Mouse (Mus musculus): ENCODE data around the gene Abca3. TPM values are rescaled to one million over a fixed set of nuclear protein-coding genes. Genes with fewer than 3 reads are reported as not detected.
"Not testable (repeated sequence)": the region's sequence is repeated elsewhere in the genome, so short reads cannot be mapped to it uniquely, and the experiment has no call there.

The Abca3 gene
- polyA plus RNA-seq, 1 experiment from 2014 or later, result 14.5 TPM

GRCm38 (mm10) chr17:24455523-24456206 lies 103.9 kb downstream of the Abca3 start:
- DNase-seq (ENCODE audit: low spot score); H3K27me3 ChIP-seq (replicated peaks; ENCODE audit: control insufficient read depth, insufficient read depth, low read length); ATAC-seq; H3K4me1 ChIP-seq (ENCODE audit: control insufficient read depth, insufficient read depth, low read length); H3K4me3 ChIP-seq (ENCODE audit: low read depth, low read length); H3K27ac ChIP-seq (ENCODE audit: low read depth, low read length); H3K36me3 ChIP-seq (ENCODE audit: control insufficient read depth, insufficient read depth, low read length); H3K9me3 ChIP-seq (replicated peaks; ENCODE audit: control insufficient read depth, low read length); H3K9ac ChIP-seq (ENCODE audit: low read length): not testable (repeated sequence)
- peak overlapping the region; percentile 82; the same call in 1 of the 2 replicates for H3K4me2 ChIP-seq (ENCODE audit: low read length)
- 49% methylated on average over 10 of the region's 10 CpGs for WGBS

Small RNAs within 50 kb of the gene (microRNA-seq; reads per million reads assigned to microRNA genes)
- not detected for gene Gm24427

Other genes with a start within 250 kb of the Abca3 start
- 42.6 and 59.0 TPM in 2 replicates for gene Pdpk1, start 201.0 kb upstream of the Abca3 start, polyA plus RNA-seq (2014; fragmentation: Nextera tagmentation; extraction: Ambion mirVana)
- gene Amdhd2, start 188.2 kb upstream of the Abca3 start, polyA plus RNA-seq (2014; fragmentation: Nextera tagmentation; extraction: Ambion mirVana), result 28.4 and 29.6 TPM in 2 replicates
- 1,021 and 1,033 TPM in 2 replicates for gene Atp6v0c, start 182.2 kb upstream of the Abca3 start, polyA plus RNA-seq (2014; fragmentation: Nextera tagmentation; extraction: Ambion mirVana)
- 10.5 and 15.0 TPM in 2 replicates for gene Tbc1d24, start 146.4 kb upstream of the Abca3 start, polyA plus RNA-seq (2014; fragmentation: Nextera tagmentation; extraction: Ambion mirVana)
- 2.6 and 3.0 TPM in 2 replicates for gene Ntn3, start 142.4 kb upstream of the Abca3 start, polyA plus RNA-seq (2014; fragmentation: Nextera tagmentation; extraction: Ambion mirVana)
- gene Tedc2, start 131.1 kb upstream of the Abca3 start, polyA plus RNA-seq (2014; fragmentation: Nextera tagmentation; extraction: Ambion mirVana), result 11.0 and 12.5 TPM in 2 replicates
- gene Ccnf, start 100.5 kb upstream of the Abca3 start, polyA plus RNA-seq (2014; fragmentation: Nextera tagmentation; extraction: Ambion mirVana), result 31.8 and 34.3 TPM in 2 replicates
- gene Abca17, start 882 bp upstream of the Abca3 start, polyA plus RNA-seq (2014; fragmentation: Nextera tagmentation; extraction: Ambion mirVana), result 0.13 and 0.31 TPM in 2 replicates
- 304 and 325 TPM in 2 replicates for gene Rnps1, start 62.6 kb downstream of the Abca3 start, polyA plus RNA-seq (2014; fragmentation: Nextera tagmentation; extraction: Ambion mirVana)
- gene Eci1, start 74.7 kb downstream of the Abca3 start, polyA plus RNA-seq (2014; fragmentation: Nextera tagmentation; extraction: Ambion mirVana), result 31.5 and 31.8 TPM in 2 replicates
- gene Dnase1l2, start 91.2 kb downstream of the Abca3 start, polyA plus RNA-seq (2014; fragmentation: Nextera tagmentation; extraction: Ambion mirVana), result 2.3 and 3.5 TPM in 2 replicates
- gene E4f1, start 118.4 kb downstream of the Abca3 start, polyA plus RNA-seq (2014; fragmentation: Nextera tagmentation; extraction: Ambion mirVana), result 8.3 and 16.9 TPM in 2 replicates
- gene Pgp, start 118.4 kb downstream of the Abca3 start, polyA plus RNA-seq (2014; fragmentation: Nextera tagmentation; extraction: Ambion mirVana), result 54.7 and 56.5 TPM in 2 replicates
- gene Bricd5, start 121.9 kb downstream of the Abca3 start, polyA plus RNA-seq (2014; fragmentation: Nextera tagmentation; extraction: Ambion mirVana), result 0.38 and 1.3 TPM in 2 replicates
- 31.8 and 37.2 TPM in 2 replicates for gene Mlst8, start 127.1 kb downstream of the Abca3 start, polyA plus RNA-seq (2014; fragmentation: Nextera tagmentation; extraction: Ambion mirVana)
- gene Caskin1, start 136.7 kb downstream of the Abca3 start, polyA plus RNA-seq (2014; fragmentation: Nextera tagmentation; extraction: Ambion mirVana), result 9.1 and 14.6 TPM in 2 replicates
- 80.1 and 96.6 TPM in 2 replicates for gene Traf7, start 176.0 kb downstream of the Abca3 start, polyA plus RNA-seq (2014; fragmentation: Nextera tagmentation; extraction: Ambion mirVana)
- gene Rab26, start 182.3 kb downstream of the Abca3 start, polyA plus RNA-seq (2014; fragmentation: Nextera tagmentation; extraction: Ambion mirVana), result 4.0 TPM in 2 replicates
- 12.9 and 16.7 TPM in 2 replicates for gene Pkd1, start 197.9 kb downstream of the Abca3 start, polyA plus RNA-seq (2014; fragmentation: Nextera tagmentation; extraction: Ambion mirVana)

Measured in forebrain, embryonic 14.5 days (tissue).